Mouse (Mus musculus) hindlimb bud, embryonic 11.5 days (tissue): ENCODE results near the gene Il1rapl1.

Experiments used
- DNase-seq: peaks from one replicate; pipeline ENCODE4 v3.0.0-alpha.2; 2012; ENCODE audit warnings: low read depth, low spot score; ENCODE audit errors: extremely low spot score

Il1rapl1 gene

GRCm38 (mm10) chrX:87663856-87664255 lies 451.6 kb downstream of the Il1rapl1 start:
- no peak for DNase-seq

- DNase-seq: no peak
These were observed 459.8 kb downstream of the Il1rapl1 start for GRCm38 (mm10) chrX:87655644-87656043.

GRCm38 (mm10) chrX:87600914-87601313 lies 514.5 kb downstream of the Il1rapl1 start:
- DNase-seq: no peak

- no peak for DNase-seq
These were observed 607.4 kb downstream of the Il1rapl1 start for GRCm38 (mm10) chrX:87507997-87508396.

- no peak for DNase-seq
These were observed 612.8 kb downstream of the Il1rapl1 start for GRCm38 (mm10) chrX:87502604-87503003.

GRCm38 (mm10) chrX:87483416-87483815 lies 632.0 kb downstream of the Il1rapl1 start:
- DNase-seq: no peak

- DNase-seq: peak; percentile 89
These were observed 877.3 kb downstream of the Il1rapl1 start for GRCm38 (mm10) chrX:87238191-87238590.

- no peak for DNase-seq
These were observed 890.2 kb downstream of the Il1rapl1 start for GRCm38 (mm10) chrX:87225280-87225679.

GRCm38 (mm10) chrX:87002296-87002695 lies 1113.1 kb downstream of the Il1rapl1 start:
- no peak for DNase-seq

- DNase-seq: no peak
These were observed 1160.3 kb downstream of the Il1rapl1 start for GRCm38 (mm10) chrX:86955126-86955525.

- no peak for DNase-seq
These were observed 1160.8 kb downstream of the Il1rapl1 start for GRCm38 (mm10) chrX:86954614-86955013.

GRCm38 (mm10) chrX:86950940-86951339 lies 1164.5 kb downstream of the Il1rapl1 start:
- DNase-seq: no peak

- no peak for DNase-seq
These were observed 1166.3 kb downstream of the Il1rapl1 start for GRCm38 (mm10) chrX:86949112-86949511.

GRCm38 (mm10) chrX:86854835-86855234 lies 1260.6 kb downstream of the Il1rapl1 start:
- no peak for DNase-seq

- DNase-seq: no peak
These were observed 1307.2 kb downstream of the Il1rapl1 start for GRCm38 (mm10) chrX:86808218-86808617.

- no peak for DNase-seq
These were observed 1312.7 kb downstream of the Il1rapl1 start for GRCm38 (mm10) chrX:86802725-86803124.

GRCm38 (mm10) chrX:86728803-86729202 lies 1386.6 kb downstream of the Il1rapl1 start:
- no peak for DNase-seq
